Mouse (Mus musculus) heart, postnatal 4 days (tissue): Measurements from ENCODE around the gene Mpz. TPM values are rescaled to one million over a fixed set of nuclear protein-coding genes. Genes with fewer than 3 reads are reported as not detected.

Source experiments
- DNase-seq: peaks from one replicate; pipeline ENCODE4 v3.0.0; 2021
- total RNA-seq, 2 experiments: library from RNA; stranded (reverse); gene quantifications; 2 replicates each; pipeline ENCODE4 v1.2.3; 2021

Gene Mpz
- 10 to 100 TPM in 1 of 2 experiments, 1 to 10 TPM in 1; 9.3 to 34.8 TPM for total RNA-seq

DNA sequence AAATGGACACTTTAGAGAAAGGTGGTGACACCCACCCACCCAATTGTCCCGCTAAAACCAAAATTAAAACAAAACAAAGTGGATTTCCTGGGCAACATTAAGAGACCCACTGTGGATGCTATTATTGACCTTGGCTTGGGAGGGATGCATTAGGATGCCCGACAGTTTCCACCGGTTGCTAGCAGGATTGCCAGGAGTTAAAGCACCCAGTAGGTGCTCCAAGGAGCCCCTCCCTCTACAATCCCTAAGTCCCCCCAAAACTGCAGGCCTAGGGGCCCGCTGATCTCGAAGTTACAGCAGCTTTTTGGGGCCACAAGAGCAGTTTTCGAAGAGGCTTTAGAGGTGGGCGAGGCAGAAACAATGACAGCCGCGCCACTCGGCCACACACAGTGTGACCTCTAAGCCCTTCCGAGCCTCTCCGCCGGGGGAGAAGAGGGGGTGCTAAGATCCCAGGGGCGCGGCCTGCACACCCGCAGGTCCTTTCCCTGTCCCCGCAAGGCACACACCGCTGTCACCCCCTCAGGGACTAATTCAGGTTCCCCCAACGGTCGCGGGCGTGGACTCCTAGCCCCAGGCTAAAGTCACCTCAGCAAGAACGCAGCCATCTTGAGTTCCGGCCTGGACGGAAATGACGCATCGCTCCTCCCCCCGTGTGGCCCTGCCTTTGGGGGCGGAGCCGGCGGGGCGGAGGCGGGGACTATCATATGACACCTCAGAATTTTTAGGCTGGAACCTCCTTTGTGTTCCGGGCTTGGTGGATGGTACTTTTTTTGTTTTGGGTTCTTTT, at the start of gene Mpz, which contains the start of gene Sdhc:
TSS of gene Mpz (plus strand) at position 738 of the 787 bp plus-strand sequence.
TSS of gene Sdhc (minus strand) at position 630 of the 787 bp plus-strand sequence.
- DNase-seq: peak; percentile 97

DNA sequence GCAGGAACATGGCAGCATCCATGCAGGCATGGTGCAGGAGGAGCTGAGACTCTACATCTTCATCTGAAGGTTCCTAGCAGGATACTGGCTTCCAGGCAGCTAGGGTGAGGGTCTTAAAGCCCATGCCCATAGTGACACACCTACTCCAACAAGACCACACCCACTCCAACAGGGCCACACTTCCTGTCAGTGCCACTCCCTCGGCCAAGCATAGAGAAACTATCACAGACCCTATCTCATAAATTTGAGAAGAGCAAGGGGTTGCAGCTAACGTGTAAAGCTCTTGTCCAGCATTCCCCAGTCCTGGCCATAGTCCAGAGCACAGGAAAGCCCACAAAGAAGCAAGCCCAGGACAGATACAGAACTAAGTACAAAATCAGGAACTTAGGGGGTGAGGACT, 49.5 kb upstream of the Mpz start:
- no peak for DNase-seq

DNA sequence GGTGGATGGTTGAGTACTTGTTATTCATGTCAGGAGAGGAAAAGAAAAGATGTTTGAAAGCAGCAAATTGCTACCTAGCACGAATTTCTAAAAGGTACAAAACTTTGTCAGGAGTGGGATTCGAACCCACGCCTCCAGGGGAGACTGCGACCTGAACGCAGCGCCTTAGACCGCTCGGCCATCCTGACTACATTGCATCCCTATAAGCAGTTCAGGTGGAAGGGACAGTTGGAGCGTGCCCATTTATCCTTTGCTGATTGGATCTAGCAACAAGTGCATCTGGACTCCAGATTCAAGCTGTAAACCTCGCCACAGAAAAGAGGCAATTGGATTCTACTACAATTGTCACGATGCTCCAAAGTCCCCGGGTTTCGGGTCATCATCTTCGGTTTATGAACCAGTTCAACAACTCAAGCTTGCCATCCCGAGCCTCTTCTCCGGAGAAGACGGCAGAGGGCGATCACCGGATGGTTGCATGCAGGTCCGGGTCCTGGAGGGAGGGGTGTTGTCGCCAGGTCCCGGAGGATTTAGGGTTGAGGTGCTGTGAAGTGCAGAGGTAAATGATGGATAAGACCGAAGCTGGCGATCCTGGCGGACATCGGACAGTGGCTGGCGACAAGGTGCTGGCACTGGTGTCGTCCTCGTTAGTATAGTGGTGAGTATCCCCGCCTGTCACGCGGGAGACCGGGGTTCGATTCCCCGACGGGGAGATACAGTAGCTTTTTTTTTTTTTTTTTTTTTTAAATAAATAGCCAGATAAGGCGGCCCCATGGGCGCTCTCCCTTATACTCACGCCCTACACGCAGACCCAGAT, 48.6 kb upstream of the Mpz start:
- peak; percentile 91 for DNase-seq

DNA sequence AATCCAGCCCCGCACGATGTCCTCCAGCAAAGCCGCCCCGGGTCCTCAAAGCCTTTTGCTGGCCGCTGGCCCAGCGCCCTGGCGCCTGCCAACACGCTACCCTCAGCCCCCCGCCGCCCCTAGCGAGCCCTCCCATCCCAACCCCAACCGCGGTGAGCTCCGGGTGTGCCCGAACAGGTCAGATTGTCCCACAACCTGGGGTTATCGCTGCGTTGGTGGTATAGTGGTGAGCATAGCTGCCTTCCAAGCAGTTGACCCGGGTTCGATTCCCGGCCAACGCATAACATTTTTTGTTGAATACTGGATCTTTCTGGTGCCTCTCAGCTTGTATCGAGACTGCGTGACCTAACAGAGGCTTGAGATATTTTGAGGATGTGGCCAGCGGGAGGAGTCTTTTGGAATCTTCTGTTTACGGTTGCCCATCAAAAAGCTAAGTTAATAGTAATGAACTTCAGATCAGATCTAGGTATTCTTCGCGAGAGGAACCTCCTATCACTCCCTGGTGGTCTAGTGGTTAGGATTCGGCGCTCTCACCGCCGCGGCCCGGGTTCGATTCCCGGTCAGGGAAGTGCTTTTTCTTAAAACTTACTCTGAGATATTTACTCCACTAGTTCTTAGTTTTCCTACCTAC, 47.8 kb upstream of the Mpz start:
- DNase-seq: peak; percentile 88

DNA sequence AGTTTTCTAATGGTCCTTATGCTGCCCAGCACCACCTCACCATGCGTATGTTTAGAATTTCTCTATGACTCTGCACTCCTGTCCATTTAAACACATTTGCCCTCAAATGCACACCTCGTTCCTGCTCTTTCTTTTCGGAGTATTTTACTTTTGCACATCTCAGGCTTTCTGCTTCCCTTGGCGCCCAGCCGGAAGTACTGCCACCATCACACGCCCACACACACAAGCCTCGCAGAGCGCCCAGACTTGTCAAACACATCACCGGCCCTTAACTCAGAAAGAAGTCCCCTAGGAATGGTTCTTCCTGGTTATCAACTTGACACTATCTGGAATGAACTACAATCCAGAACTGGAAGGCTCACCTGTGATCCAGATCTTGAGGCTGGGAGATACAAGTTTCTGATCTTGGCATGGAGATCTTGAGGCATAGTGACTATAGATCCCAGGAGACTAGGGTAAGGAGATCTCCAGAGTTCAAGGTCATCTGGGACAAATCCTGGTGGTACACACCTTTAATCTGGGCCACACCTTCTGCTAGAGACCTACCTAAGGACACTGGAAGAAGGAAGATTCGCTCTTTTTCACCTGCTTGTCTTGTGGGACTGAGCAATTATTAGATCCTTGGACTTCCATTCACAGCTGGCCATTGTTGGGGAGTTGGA, 47.2 kb upstream of the Mpz start:
- DNase-seq: peak; percentile 30

DNA sequence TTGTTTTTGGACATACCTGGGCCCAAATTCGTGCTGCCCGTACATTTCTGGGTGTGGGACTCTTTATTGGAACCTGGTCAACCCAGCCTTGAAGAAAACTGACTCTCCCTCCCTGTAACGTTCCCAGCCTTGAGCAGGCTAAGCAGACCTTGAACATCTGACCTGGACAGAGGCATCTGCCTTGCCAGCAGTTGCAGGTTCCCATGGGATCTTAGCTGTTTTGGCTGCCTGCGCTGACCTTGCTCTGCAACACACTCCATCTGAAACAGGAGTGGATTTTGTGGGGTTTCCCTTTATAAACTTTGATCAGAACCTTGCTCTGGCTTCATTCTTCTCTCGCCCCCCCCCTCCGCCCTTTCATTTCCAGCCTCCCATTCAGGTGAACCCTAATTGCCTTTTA, 45.3 kb upstream of the Mpz start:
- DNase-seq: no peak

DNA sequence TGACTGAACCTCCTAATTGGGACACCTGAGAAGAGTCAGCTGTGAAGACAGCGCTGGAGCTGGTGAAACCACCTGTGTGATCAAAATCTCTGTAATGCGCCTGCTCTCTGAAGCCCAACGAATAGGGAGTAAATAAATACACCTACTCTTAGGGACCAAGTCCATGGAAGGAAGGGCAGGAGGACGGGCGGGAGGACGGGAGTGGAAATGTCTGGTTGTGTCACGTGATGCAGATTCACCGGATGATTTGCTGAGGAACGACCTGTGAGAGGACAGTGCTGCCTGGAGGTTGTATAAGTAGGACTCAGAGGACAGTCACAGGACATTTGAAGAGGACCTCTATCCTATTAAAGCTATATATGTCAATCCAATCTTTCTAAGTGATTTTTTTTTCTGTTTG, 40.9 kb upstream of the Mpz start:
- no peak for DNase-seq

DNA sequence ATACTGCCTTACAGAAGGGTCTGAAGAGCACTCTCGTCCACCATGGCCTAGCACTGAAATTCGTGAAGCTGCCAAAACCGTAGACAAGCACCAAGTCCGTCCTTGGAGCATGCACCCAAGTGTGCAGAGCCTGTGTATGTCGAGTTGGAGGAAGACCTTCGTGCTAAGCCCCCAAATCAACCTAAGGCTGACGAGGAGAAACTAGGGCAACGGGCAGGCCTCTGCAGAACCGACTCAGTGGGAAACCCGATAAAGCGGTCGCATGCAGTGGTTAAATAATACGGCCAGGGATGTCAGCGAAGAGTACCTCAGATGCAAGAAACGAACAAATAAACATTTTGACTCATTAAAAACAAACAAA, 39.9 kb upstream of the Mpz start:
- DNase-seq: peak; percentile 29

DNA sequence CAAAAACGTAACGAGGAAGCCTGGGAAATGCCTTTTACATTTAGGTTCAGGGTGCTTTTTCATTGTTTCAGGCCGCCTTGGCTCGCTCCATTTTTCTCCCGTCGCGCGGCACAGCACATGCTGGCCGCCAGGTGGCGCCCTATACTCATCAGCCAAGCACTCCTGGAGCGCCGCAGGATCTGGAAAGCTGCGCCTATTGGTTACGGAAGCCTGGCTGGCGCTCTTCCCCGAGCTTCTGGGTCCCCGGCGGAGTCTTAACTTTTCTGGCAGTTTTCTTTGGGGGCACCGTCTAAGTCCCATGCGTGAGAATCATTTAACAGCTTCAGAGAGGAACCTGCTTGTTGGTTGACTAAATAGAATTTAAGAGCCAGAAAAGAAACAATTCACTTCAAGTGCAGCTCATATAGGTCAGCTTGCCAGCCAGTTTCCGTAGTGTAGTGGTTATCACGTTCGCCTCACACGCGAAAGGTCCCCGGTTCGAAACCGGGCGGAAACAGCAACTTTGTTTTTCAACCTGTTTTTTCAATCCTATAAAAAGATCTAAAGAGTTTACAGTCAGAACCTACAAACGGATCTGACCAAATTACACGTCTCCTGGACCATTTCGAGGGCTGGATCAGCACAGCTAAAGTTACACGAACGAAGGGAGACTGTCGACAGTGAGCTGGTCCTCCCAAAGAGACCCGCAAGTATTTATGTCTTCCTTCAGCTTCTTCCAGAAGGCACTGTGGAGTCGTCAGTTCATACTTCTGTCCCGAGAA, 39.3 kb upstream of the Mpz start:
- peak; percentile 95 for DNase-seq

DNA sequence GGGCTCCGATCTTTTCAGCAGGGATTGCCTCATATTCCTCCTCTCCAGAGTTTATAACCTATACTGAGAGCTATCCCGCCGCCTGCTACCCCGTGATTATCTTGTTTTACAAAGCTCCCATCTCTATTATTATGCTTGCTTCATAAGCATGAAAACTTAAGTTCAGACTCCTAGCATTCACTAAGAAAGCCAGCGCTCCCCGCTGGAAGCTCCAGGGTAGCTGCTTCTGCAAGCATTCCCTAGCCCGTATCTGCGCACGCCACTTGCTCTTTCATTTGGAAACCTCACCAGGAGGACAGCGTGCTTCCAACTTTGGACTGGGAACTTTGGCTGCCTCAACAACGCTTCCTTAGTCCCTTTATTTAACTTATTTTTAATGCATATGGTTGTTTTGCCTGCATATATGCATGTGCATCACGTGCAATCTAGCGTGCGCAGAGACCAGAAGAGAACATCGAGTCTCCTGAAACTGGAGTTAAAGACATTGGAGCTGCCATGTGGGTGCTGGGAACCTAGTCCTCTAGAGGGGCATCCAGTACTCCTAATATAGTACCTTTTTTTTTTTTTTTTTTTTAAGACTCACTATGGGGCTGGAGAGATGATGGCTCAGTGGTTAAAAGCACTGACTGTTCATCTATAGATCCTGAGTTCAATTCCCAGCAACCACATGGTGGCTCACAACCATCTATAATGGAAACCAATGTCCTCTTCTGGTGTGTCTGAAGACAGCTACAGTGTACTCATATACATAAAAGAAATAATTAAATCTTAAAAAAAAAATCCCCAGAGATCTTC, 38.5 kb upstream of the Mpz start:
- DNase-seq: peak; percentile 61

DNA sequence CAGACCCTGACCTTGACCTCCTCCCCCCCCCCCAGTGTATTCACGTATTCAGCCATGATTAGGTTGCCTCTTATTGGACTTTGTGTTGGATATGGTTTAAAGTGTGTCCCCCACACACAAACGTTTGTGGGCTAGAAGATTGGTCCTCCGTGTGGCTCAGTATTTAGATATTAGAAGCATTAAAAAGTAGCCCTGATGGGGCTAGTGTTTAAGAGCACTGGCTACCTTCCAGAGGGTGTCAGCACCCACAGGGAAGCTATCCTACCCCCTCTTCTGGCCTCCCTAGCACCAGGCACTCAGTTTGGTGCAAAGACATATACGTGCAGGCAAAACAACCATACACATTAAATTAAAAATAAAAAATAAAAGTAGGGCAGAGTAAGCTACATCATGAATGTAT, 37.5 kb upstream of the Mpz start:
- DNase-seq: no peak

DNA sequence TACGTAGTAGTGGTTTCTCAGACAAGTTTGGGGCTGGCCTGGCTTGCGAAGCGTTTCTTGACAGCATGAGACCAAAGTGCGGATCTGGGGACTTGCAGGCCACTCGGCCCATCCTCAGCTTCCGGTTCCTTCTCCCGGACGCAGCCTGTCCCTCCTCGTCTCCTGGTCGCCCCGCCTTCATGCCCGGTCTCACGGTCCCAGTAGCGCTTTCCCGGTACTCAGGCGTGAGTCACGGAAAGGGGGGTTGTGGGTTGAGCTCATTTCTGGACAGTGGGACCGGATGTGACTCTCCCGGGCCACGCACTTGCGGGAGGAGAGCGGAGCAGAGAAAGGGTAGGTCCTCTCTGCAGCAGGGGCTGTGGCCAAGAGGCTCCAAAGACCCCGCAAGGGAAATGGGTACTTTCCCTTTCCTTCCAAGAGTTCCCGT, 36.6 kb upstream of the Mpz start, which contains the start of gene Cfap126:
TSS of gene Cfap126 (plus strand) at position 46 of the 427 bp plus-strand sequence.
- DNase-seq: peak; percentile 86

DNA sequence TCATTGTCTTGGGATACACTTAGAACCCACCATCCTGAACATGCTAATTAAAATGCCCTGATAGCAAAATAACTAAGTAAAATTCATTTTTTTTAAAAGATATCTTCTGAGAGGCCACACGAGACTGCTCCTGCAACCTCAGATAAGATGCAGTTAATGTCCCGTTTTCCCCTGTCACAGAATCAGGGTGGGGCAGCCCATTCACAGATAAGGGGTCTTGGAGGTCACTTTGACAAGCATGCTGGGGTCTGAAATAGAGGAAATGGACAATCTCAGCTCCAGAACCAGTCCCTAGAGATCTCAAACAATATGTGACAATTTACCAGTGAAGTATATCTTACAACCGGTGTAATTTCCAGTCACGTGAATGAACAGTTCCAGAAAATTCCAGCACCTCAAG, 34.2 kb upstream of the Mpz start:
- DNase-seq: no peak

DNA sequence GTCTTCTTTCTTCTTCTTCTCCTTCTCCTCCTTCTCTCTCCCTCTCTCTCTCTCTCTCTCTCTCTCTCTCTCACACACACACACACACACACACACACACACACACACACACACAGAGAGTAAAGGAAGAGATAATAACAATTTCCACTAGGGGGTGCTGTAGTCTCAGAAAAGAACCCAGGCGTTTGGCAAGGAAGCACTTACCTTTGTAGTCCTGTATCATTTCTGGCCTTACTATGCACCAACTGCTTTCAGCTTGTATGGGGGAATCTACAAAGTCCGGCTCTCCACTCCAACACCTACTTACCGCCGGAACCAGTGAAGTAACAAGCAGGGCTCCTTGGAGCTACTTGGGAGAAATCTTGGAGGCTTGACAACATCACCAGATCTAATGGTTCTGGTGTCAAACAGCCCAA, 32.2 kb upstream of the Mpz start:
- DNase-seq: peak; percentile 70

DNA sequence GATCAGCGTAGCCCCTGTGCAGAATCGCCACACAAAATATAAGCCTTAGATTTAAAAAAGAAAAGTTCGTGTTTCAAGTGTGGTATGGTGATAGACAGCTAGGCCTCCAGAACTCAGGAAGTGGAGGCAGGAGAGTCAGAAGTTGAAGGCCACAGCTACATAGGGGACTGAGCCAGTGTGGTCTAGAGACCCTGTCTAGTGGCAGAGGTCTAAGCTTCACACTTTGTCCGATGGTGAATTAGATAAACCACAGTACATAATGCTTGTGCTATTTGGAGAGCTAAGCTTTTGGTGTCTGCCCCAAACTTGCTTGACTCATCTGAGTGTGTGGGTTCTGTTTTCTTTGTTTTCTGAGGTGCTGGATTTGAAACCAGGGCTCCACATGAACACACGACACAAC, 31.5 kb upstream of the Mpz start:
- DNase-seq: no peak

DNA sequence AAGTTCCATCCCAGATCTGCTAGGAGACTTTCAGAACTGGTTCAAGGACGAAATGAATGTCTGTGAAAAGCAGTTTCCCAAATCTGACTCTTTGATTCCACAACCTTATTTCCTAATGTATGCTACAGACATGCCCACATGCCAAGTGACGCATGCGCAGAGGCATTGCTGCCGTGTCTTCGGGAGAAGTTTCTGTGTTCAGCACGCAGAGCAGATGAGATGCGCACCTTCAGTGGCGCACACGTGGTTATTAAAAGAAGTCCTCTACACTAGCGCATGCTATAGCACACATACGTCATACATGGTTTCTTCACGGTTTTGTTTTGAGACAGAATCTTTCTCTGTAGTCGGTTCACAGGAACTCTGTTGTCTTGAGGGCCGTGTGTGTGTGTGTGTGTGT, 31.1 kb upstream of the Mpz start:
- no peak for DNase-seq

DNA sequence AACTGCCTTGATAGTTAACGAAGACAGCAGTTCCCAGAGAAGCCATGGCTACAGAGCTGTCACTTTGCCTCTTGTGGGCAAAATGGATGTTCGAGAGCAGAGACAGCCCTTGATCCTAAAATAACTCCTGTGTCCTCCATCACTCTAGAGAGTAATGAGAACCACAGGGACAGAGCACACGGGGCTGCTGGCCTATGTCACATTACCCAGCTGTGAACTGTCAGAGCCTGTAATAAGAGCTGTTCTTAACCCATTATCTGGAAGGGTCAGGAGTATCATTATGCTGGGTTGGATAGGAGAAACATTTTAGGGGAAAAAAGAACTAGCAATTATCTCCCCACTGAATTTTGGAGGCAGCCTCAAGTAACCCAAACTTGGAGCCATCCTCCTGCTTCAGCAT, 29.6 kb upstream of the Mpz start:
- DNase-seq: no peak

DNA sequence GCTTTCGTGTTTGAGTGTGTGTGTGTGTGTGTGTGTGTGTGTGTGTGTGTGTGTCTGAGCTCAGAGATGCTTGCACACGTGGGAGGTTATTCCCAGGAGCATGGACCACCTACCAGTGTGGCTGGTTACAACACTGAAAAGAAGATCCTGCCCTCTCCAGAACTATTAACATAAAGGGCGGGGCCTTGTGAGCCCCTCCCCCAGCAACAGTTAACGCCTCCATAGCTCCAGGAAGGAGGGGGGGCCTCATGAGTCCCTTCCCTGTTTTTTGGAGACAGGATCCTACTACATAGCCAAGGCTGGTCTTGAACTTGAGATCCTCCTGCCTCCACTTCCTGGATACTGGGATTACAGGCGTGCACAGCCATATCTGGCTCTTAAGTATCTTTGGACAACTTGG, 28.7 kb upstream of the Mpz start:
- DNase-seq: no peak

DNA sequence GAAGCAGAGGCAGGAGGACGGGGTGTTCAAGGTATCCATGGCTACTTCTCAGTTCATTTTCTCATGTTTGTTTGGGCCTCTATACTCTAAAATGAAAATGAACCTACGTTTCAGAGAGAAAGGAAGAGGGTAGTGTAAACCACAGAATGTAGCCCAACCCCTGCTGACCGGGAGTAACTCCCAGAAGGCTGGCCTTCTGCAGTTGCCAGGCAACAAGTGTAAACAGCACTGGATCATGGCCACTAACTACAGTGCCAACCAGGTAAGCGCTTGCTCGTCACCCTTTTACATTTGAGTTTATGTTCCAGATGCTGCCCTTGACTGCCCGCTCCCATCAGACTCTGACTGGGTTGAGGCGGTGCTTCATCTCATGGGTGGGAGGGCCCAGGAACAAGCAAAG, 27.6 kb upstream of the Mpz start:
- DNase-seq: peak; percentile 24

DNA sequence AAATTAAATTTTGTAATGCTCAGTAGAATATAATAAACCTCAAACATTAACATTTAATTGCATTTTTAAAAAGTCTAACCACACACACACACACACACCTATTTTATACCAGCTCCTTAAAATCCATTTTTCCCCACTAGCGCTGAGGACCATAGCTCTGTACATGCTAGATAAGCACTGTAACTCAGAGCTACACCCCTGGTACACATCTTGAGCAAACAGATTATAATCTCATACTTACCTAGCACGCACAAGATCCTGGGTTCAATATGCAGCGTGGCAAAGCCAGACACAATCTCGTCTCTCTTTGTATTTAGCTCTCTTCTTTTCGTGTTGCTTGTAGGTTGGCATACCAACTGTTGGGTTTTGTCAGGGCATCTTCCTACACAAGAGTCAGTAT, 26.1 kb upstream of the Mpz start:
- no peak for DNase-seq

DNA sequence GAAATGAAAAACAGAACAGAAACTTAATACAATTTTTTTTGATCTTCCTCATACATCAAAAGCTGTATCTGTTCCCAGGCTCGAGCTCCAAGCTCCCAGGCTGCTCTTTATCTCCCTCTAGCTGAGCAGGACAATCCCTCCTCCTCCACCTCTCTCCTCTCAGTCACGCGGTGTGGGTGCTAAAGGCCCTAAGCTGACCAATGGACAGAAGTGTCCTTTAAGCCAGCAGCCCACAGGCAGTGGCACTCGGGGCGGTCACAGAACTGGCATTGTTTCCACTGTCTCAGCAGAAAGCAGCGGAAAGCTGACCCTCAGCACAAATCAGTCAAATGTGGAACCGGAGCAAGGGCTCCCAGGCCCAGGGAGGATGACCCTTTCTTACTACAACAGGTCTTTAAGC, 21.3 kb upstream of the Mpz start:
- DNase-seq: no peak
